Mouse (Mus musculus) regulatory T cell (primary cell): ENCODE measurements at regions not wholly inside any gene's neighbourhood (a gene's known extent, or its start where the extent isn't known, plus 50 kb on each side); places are given as distances from the start of the nearest gene placed in this dataset.

Source experiments
- in situ Hi-C: fragments of 300-600 bp; cut with MboI, MseI; formaldehyde crosslinking; loops from one replicate; pipeline ENCODE4 v1.15.1; 2025; ENCODE audit warnings: high pct_unique_total_duplicates

DNA sequence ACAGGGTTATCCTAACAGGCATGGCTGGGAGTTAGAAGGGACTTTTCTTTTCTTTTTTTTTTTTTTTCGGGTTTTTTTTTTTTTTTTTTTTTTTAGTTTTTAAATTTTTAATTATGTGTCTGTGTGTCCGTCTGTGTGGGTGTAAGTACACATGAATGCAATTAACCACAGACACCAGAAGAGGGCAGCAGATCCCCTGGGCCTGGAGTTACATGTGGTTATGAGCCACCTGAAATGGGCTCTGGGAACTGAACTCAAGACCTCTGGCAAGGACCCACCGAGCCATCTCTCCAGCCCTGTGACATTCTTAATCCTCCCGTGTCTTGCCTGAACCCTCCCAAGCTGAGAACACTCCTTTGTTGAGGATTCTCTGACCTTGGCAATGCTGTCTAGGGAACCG is 157.0 kb downstream of the Zfp36l2 start:
- in situ Hi-C loops = no loop called here

DNA sequence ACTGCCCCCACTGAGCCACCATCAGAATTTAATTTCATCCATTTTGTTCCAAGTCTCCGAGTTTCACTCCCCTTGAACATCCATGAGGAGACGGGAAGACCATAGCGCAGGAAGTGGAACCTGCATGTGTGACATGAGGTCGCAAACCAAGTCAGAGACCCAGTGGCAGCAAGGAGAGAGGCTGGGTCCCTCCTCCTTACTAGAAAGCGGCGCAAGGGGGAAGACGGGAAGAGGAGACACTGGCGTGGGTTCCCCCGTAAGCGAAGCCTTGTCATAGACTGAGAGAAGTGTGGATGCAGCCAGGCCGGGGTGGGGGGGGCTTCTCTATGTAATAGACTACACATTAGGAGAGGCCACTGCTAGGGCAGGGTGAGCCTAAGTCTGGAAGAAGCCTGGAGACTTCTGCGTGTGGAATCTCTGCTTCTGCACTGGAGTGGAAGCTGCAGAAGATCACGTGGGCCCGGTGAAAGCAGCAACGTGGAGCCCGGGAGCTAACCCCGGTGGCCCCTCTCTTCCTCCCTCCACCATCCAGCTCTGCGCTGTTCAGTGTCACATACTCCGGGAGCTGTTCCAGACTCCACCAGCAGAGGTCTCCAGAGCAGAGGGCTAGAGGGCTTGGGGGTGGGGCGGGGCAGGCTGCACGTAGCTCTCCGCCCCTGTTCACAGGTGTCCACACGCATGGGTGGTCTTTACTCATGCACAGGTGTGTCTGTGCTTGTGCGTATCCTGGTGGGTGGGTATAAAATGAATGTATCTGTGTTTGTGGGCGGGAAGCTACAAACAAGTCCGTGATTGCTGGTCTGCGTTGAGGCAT is 159.4 kb downstream of the Zfp36l2 start:
- in situ Hi-C loops = loop anchor here (5.0 kb wide), 1 partner anchor 154 kb away; no protein-coding TSS in a partner anchor

DNA sequence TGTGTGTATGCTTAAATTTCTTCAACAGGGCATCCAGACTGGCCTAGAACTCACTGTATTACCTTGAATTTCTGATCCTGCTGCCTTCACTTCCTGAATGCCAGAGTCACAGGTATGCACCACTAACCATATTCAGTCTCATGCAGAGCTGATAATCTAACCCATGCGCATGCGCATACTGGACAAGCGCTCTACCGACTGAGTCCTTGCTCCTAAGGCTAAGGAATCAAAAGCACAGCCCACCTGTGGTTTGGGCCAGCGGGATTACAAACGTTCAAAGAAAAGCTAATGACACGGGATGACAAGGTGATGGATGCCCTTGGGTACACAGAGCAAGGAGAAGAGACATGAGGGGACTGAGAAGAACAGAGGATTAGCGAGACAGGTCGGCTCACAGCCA is 160.5 kb downstream of the Zfp36l2 start:
- in situ Hi-C loops = loop anchor here (5.0 kb wide), 1 partner anchor 155 kb away; no protein-coding TSS in a partner anchor

DNA sequence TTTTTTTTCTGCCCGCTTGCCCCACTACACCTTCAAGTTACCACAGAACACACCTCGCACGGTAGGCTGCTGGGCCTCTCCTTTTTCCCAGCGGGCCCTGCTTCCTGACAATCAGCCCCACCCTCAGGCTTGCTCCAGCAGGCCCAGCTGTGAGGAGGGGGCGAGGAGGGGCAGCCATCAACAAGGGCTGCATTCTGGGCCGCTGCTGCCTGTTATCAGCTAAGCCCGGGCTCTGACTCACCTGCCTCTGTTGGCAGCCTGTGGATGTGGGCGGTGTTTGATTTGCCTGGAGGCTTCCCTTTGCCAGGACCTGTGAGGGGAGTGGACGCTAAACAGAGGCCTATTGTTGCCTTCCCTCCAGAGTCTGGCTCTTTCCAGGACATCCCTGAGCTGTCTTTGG is 161.6 kb downstream of the Zfp36l2 start:
- in situ Hi-C loops = loop anchor here (5.0 kb wide), 1 partner anchor 156 kb away; no protein-coding TSS in a partner anchor

- in situ Hi-C loops = no loop called here
These were observed 165.4 kb downstream of the Zfp36l2 start for GRCm38 (mm10) chr17:84022358-84022757.

DNA sequence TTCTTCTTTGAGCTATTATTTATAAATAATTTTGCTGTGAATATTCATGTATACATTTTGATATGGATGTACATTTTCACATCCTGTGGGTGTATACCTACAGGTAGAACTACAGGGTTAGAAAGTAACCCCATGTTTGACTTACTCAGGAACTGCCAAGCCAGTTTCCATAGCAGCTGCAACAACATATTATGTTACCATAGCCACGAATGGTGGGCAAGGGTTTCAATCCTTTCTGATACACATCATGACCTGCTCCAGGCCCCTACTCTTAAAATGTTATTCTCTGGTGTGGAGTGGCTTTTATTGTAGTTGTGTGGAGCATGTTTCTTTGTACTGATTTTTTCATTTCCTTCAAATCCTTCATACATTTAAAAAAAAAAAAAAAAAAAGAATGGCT is 168.9 kb downstream of the Zfp36l2 start:
- in situ Hi-C loops = no loop called here

- in situ Hi-C loops = no loop called here
These were observed 169.9 kb downstream of the Zfp36l2 start for GRCm38 (mm10) chr17:84017891-84018290.

GRCm38 (mm10) chr17:84014287-84015039 is 166.7 kb upstream of the Haao start:
- in situ Hi-C loops = no loop called here

- in situ Hi-C loops = no loop called here
These were observed 162.8 kb upstream of the Haao start for GRCm38 (mm10) chr17:84010492-84011060.

DNA sequence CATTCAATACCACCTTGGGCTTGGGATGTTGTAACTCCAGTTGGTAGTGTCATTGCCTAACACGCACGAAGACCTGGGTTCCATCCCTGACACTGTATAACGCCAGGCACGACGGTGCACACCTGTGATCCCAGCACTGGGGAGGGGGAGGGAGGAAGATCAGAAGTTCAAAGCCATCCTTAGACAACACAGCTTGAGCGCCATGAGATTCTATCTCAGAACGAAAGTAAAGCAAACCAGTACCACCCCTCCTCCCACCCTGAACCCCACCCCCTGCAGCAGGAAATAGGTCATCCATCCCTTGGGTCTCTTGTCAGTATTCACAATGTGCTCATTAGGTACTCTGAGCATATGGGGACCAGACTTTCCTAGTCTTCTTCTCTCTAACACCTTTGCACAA is 162.2 kb upstream of the Haao start:
- in situ Hi-C loops = no loop called here

DNA sequence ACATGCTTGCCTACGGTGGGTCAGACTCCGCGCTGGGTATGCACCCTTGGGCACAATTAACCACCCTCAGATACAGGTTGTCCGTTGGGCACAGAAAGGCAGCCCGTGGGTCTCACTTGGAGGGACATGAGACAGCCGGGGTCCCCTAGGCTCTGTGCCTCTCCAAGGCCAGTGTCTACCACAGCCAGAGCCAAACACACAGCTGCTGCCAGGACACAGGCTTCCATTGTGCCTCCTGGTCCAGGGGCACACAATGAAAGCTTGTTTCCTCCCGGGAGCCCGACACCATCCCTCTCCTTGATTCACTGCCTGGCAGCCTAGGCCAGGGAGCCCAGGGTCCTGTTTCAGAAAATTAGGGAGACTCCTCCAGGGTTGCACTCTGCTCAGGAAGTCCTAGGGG is 161.4 kb upstream of the Haao start:
- in situ Hi-C loops = no loop called here

- in situ Hi-C loops = no loop called here
These were observed 160.9 kb upstream of the Haao start for GRCm38 (mm10) chr17:84008682-84009052.

DNA sequence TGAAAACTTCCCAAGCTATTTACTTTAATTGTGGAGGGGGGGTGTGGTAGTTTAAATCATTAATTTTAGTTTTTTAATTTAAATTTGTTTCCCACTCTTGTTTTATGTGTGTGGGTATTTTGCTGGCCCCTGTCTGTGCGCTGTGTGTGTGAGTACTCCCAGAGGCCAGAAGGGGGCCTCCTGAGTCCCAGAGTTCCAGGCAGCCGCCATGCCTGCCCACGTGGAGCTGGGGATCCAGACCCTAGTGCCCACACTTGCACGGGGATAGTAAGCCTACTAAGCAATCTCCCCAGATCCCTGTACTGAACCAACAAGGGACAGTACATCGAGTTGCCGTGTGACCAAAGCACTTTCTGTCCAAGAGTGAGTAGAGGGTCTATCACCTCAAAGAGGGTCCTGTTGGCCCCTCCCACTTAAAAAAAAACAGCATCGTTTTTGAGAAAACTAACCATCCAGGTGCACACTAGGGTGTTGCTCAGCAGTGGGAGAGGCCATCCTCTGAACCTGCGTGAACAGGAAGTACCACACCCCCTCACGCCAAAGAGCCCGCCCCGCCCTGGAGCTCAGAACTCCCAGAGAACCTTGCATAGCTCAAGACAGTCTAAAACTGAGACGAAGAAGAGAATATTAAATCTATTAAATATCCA is 160.4 kb upstream of the Haao start:
- in situ Hi-C loops = no loop called here

DNA sequence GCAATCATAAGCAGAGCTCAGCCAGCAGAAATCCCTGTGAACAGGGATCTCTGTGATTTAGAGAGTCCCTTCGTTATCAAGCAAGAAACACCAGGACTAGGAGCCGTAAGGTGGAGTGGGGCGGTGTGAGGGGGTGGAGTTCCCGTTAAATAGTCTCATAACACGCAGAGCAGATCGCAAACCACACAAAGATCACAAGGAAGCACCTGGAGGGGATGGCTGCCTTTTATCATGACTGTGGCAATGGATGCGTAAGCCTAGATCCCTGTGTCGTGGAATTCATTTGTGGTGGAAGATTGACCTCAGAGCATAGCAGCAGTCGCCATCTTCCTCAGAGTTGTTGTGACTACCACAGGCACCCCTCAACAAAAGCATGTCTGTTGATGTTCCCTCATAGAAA is 159.0 kb upstream of the Haao start:
- in situ Hi-C loops = no loop called here

GRCm38 (mm10) chr17:84004237-84004636 is 156.5 kb upstream of the Haao start:
- in situ Hi-C loops = no loop called here

GRCm38 (mm10) chr17:84003489-84004234 is 155.9 kb upstream of the Haao start:
- in situ Hi-C loops = no loop called here

DNA sequence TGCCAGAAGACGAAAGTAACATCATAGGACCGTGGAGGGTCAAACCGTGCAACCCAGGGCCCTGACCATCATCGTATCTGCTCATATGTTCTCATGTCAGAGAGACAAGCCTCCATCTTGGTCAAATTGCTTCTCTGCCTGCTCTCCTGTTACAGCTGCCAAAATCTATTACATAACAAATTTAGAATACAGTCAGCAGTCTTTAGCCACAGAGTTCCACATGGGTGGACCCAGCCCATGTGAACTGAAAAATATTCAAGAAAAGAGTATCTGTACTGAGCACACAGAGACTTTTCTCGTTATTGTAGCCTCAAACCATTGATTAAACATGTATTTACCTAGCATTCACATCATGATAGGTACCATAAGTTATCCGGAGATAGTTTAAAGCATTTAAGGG is 155.2 kb upstream of the Haao start:
- in situ Hi-C loops = no loop called here

GRCm38 (mm10) chr17:84002327-84002726 is 154.6 kb upstream of the Haao start:
- in situ Hi-C loops = no loop called here

DNA sequence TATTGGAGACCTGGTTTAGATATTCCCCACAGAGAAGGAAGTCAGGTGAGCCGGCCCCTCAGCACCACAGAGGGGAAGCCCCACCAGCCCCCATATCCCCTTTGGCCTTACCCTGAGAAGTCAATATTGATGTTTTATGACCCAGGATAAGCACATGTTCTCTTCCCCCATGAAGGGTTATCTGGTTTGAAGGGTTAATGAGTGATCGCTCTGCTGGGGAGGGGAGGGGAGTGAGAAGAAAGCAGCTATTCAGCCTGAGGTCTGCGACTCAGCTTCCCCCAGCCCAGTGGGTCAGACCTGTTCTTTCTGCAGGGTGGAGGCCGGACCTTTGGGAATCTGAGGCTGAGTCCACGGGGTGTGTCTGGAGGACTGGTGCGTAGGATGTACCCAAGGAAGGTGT is 152.4 kb upstream of the Haao start:
- in situ Hi-C loops = no loop called here

DNA sequence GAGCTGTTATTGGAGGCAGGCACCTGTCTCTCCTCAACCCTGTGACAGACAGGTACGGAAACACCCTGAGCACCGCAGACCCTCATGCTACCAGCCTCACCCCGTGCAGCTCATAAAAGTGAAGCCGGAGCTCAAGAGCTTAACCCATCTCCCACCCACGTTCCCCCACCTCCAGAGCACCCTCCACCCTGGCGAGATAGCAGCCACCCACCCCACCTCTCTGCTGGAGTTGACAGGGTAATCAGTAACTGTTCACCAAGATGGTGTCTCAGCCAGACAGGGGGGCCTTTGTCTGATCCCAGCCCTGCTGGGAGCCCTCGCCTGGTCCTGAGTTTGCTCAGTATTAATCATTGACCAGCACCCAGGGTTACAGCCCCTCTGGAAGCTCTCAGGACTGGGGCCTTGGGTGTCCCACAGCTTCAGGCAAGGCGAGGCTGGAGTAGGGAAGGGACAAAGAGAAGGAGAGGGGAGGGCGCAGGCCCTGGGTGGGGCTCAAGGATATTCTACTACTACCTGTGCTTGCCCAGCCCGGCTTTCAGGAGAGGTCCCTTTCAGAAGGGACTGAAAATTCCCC is 151.3 kb upstream of the Haao start:
- in situ Hi-C loops = no loop called here

DNA sequence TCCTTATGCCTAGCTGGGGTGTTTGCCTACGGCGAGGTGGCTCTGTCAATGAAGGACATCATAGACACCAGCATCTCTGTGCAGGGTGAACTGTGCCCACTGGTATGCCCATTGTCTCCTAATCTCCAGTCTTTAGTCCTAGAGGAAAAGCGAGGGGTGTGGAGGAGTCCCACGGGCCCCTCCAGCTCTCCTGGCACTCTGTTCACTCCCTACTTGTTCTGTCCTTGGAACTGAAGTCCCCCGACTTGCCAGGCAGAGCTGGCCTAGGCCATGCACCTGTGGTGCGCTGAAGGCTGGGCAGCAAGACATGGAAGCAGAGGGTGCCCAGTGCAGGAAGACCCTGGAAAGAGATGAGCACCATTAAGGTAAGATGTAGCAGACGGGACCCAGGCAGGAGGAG is 150.6 kb upstream of the Haao start:
- in situ Hi-C loops = no loop called here
